Mouse (Mus musculus): Measurements from ENCODE around the gene Zfp667.

Zfp667 gene

GRCm38 (mm10) chr7:6330458-6331232, 44.3 kb downstream of the Zfp667 start:
- DNase-seq (ENCODE audit: low spot score) = no peak

GRCm38 (mm10) chr7:6331233-6331956, 45.0 kb downstream of the Zfp667 start, which contains the start of gene Zfp583:
Gene Zfp583 (minus strand): TSS chr7:6331285.
- DNase-seq (ENCODE audit: low spot score) = peak; percentile 86

- DNase-seq (ENCODE audit: low spot score) = no peak
Measured at GRCm38 (mm10) chr7:6339865-6340264, 53.5 kb downstream of the Zfp667 start.

GRCm38 (mm10) chr7:6343501-6344071, 57.2 kb downstream of the Zfp667 start, which contains the start of gene Gm3854:
Gene Gm3854 (plus strand): TSS chr7:6343759.
- DNase-seq (ENCODE audit: low spot score) = peak; percentile 80

- no peak for DNase-seq (ENCODE audit: low spot score)
Measured at GRCm38 (mm10) chr7:6344124-6344523, 57.7 kb downstream of the Zfp667 start.
